Mouse (Mus musculus) liver, adult (tissue): ENCODE results near the gene Stx4a.

Experiments used
- GATA4 ChIP-seq: IDR thresholded peaks from 2 replicates; pipeline ENCODE4 v1.6.1; 2014; ENCODE audit warnings: mild to moderate bottlenecking, low read length; ENCODE audit not compliant: insufficient replicate concordance

Stx4a gene

DNA sequence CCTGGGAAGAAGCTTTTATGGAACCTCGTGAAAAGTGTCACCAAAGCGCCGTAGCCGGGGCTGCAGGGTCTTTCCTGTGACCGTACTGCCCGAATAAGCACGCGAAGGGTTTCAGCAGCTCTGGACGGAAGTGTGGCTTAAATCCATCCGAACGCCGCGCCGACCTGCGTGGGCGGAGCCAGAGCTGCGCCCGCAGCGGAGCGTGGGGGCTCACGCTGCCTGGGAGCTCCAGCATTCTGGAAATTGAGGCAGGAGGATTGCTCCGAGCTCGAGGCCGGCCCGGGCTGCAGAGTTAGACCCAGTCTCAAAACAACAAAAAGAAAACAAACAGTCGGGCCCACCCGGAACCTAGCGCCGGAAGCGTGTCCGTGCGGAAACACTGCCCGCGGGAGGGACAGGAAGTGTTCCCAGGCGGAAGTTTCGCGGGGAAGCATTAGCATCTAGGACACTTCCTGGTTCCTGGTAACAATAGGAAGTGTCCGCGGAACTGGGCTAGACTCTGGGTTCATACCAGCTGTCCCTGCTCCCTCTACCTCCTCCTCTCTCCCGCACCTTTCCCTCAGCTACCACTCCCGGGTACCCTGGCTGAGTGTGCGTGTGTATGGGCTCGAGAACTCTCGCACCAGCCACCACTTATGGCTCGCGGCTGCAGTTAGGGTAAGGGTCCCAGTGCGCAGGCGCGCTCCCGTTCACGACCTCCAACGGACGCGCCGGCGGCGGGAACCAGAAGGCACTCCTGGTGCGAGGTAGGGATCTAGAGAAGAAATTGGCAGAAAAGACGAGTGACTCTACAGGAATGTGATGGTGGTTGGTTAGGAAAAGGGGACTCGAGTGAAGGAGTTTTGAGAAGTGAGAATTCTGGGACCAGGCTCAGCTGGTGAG, 52.6 kb downstream of the Stx4a start, which contains the start of gene Zfp668:
Gene Zfp668, minus strand, starts transcription at position 362 of the 882 bp plus-strand sequence.
- TF ChIP-seq GATA4 = no peak

- TF ChIP-seq GATA4 = no peak
These were observed 55.2 kb downstream of the Stx4a start for GRCm38 (mm10) chr7:127879301-127879700.

GRCm38 (mm10) chr7:127880431-127880830, 56.3 kb downstream of the Stx4a start:
- no peak for TF ChIP-seq GATA4

DNA sequence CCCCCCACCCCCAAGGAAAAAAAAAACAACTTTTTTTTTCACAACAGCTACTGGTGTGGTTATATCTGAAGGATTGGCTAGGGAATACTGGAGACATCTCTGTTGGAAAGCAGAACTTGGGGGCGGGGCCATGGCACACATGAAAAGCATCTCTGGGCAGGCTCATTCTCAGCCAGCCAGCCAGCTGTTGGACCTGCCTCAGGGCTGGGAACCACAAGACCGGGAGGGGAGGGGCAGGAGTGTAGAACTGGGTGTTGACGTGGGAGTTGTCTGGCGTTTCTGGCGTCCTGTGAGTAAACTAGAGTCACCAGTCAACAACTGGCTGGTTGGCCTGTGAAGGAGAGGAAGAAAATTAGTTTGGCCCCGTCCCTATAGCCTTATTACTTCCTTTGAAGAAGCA, 61.9 kb downstream of the Stx4a start:
- TF ChIP-seq GATA4 = no peak

GRCm38 (mm10) chr7:127886551-127886950, 62.5 kb downstream of the Stx4a start:
- TF ChIP-seq GATA4 = no peak

GRCm38 (mm10) chr7:127887191-127887590, 63.1 kb downstream of the Stx4a start:
- no peak for TF ChIP-seq GATA4

DNA sequence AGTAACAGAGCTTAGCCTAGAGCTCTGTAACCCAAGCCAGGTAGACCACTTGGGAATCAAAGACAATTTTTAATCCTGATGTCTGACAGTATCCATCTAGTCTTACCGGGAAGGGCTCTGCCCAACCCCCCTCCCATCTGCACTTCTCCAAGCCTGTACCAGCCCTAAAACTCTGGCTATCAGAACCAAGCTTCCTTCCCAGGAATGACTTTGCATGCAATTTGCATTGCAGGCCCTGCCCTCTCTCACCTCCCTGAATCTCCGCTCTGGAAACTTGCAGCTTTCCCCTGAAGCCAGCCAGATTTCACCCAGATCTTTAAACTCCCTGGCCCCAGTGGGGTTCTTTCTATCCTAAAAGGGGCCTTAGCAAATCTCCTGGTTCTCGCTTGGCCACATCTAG, 63.7 kb downstream of the Stx4a start:
- no peak for TF ChIP-seq GATA4

- no peak for TF ChIP-seq GATA4
These were observed 64.7 kb downstream of the Stx4a start for GRCm38 (mm10) chr7:127888821-127889220.

- TF ChIP-seq GATA4 = no peak
These were observed 66.7 kb downstream of the Stx4a start, which contains the start of gene Prss53 for GRCm38 (mm10) chr7:127890798-127891197. Gene Prss53, minus strand, starts transcription at chr7:127890970.

DNA sequence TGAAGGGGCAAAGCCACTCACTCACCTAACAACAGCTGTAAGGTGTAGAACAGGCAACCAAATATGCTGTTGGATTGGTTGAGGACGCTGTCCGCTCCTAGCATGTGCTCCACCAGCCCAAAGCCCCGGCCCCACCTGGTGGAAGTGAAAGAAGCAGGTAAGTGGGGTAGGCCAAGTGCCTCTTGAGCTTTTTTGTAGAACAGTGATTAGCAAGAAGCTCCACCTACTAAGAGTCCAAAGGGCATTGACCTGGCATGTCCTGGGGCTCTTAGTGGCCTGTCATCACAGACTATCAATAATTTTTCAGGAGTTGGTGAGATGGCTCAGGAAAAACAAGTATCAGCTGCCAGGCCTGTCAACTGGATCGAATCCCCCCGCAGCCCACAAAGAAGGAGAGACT, 70.4 kb downstream of the Stx4a start:
- TF ChIP-seq GATA4 = no peak

DNA sequence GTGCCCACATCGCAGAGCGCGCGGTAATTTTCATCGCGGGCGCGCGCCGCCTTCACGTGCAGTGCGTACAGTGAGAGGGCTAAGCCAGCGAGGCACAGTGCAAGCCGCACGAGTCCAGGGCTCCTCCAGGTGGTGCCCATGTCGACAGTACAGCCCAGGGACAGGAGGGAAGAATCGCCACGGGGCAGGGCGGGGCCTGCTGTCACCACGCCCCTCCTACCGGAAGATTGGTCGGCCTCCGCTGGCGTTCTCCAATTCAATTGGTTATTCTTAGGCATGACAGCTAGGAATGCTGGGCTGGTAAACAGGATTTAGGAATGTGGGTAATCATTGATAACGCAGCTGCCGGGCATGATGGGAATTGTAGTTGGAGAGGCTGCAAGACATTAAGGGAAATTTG, 71.3 kb downstream of the Stx4a start, which contains the start of the genes Gm21974 and Vkorc1:
Gene Gm21974, minus strand, starts transcription at position 13 of the 400 bp plus-strand sequence.
Gene Vkorc1, minus strand, starts transcription at position 176 of the 400 bp plus-strand sequence.
- TF ChIP-seq GATA4 = peak; percentile 83; the same call in 1 of the 2 replicates

DNA sequence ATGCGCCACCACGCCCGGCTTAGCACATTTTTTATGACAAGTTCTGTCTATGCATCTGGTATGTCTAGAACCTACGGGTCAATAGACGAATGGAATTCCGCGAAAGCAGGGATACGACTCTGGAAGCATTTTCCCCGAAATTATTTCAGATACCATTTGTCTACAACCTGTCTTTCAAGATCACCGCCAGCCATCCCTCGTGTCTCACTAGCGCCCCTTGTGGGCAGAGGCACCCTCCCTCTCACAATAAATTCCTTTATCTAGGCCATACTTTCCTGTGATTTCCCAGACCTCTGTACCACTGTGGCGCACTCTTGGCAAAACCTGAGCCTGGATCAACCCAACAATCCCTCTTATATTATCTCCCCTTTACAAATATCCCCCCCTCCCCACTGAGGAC, 72.3 kb downstream of the Stx4a start:
- no peak for TF ChIP-seq GATA4

DNA sequence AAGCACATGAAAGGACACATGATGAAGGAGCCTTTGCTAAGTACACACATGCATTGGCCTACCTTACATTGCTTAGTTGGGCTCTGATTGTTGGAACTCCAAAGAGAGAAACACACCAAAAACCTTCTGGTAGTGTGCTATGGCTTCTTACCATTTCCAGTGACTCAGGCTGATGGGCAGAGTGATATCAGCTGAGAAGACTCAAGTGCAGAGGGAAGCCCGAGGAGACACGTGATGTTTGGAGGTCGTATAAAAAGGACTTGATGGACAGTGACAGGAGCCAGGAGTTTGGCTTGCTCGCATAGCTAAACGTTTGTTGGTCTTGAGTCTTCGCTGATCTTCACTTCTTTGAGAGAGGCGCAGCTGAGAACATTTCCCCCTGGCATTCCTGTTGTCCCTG, 73.4 kb downstream of the Stx4a start:
- TF ChIP-seq GATA4 = no peak

- TF ChIP-seq GATA4 = no peak
These were observed 74.3 kb downstream of the Stx4a start for GRCm38 (mm10) chr7:127898179-127898956.
